Mouse (Mus musculus): ENCODE measurements at regions not wholly inside any gene's neighbourhood (a gene's known extent, or its start where the extent isn't known, plus 50 kb on each side); places are given as distances from the start of the nearest gene placed in this dataset.

DNA sequence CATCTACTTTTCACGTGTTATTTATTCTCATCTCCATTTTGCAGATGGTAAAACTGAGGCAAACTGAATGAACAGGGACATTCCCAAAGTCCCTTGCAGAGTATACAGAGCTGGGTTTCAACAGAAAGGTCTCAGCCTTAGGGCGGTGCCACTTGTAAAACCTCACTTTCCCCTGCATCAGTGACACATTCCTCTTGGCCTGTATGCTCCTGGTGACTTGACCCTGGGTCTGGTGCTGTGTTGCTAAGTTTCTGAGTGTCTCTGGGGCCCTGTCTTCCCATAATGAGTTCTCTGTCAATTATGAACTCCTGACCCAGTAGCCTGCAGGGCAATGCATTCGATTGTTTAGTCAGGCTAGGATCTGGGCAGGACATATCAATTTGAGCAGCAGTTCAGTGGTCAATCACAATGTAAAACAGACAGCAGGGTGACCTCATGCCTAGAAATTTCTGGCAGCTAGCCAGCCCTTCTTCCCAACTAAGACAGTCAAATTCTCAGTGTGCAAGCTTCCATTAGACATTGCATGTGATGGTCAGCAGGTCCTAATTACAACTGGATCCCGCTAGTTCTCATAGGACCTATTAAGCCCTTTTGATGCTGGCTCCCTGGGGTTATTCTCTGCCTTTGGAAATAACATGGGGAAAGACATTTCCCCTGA is 863.5 kb upstream of the Lrrc6 start:
- TF ChIP-seq CTCF (IDR thresholded peaks at IDR 0.05; ENCODE audit: low read depth) = no peak
- TF ChIP-seq EP300 (IDR thresholded peaks at IDR 0.05; ENCODE audit: low read depth) = no peak

Data from heart, postnatal 0 days (tissue).